Mouse (Mus musculus): ENCODE data around the gene Cct4. TPM values are rescaled to one million over a fixed set of nuclear protein-coding genes. Genes with fewer than 3 reads are reported as not detected.

Gene Cct4
- polyA plus RNA-seq, 1 experiment from 2014 or later, result 432 TPM

DNA sequence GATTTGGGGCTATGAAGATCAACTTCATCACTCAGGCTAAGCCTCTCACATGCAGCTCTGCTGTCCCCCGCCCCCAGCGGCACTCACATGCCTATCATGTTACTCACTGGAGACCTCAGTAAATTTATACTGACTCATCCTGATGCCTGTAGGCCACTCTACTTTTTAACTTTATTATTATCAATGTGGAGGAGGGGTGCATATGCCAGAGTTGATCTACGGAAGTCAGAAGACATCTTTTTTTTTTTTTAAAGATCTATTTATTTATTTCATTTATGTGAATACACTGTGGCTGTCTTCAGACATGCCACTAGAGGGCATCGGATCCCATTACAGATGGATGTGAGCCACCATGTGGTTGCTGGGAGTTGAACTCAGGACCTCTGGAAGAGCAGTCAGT, 24.8 kb upstream of the Cct4 start:
- no peaks in the 10 kb centered on the region for H3K27me3 ChIP-seq (ENCODE audit: control insufficient read depth, insufficient read depth, low read length)
- H3K9me3 ChIP-seq (ENCODE audit: control insufficient read depth, low read length), result peaks cover 2% of the 10 kb centered on the region; the same call in 1 of the 2 replicates
- WGBS, result 85% methylated on average over 4 of the region's 4 CpGs
- DNase-seq (ENCODE audit: low spot score), result no peak
- no peaks in the 10 kb centered on the region for H3K4me1 ChIP-seq (replicated peaks; ENCODE audit: control insufficient read depth, insufficient read depth, low read length)
- no peaks in the 10 kb centered on the region for H3K36me3 ChIP-seq (ENCODE audit: control insufficient read depth, insufficient read depth, low read length)
- ATAC-seq (replicated peaks; ENCODE audit: low FRiP score), result no peak
- no peak overlapping the region for H3K27ac ChIP-seq (ENCODE audit: low read depth, low read length)
- H3K9ac ChIP-seq (ENCODE audit: low read length), result no peak overlapping the region
- H3K4me3 ChIP-seq (ENCODE audit: low read depth, low read length), result no peak overlapping the region
- no peak overlapping the region for H3K4me2 ChIP-seq (ENCODE audit: low read depth, low read length, severe bottlenecking)

DNA sequence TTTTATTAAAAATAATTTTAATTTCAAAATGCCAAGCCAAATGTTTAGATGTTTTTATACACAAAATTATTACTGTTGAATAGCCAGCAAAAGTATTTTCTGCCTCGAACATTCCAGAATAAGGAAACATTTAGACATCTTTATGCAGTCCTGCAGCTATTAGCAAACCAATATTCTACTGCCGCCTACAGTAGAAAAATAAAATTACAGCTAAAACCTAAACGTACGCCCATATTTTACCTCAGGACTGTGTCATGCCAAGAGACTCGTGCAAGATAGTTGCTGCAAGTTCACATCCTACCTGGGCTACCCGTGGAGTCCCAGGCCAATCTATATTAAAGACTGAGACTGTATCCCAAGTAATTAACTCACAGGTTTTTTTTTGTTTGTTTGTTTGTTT, 20.8 kb upstream of the Cct4 start:
- Histone ChIP-seq H3K27ac (ENCODE audit: low read depth, low read length) (no peak overlapping the region), H3K9me3 (ENCODE audit: control insufficient read depth, low read length) (peaks cover 11% of the 10 kb centered on the region; the same call in 1 of the 2 replicates), H3K36me3 (ENCODE audit: control insufficient read depth, insufficient read depth, low read length) (no peaks in the 10 kb centered on the region; the same call in 1 of the 2 replicates), H3K4me2 (ENCODE audit: low read depth, low read length, severe bottlenecking) (no peak overlapping the region), H3K4me1 (replicated peaks; ENCODE audit: control insufficient read depth, insufficient read depth, low read length) (no peaks in the 10 kb centered on the region; the same call in 1 of the 2 replicates), H3K27me3 (ENCODE audit: control insufficient read depth, insufficient read depth, low read length) (no peaks in the 10 kb centered on the region), H3K9ac (ENCODE audit: low read length) (no peak overlapping the region), H3K4me3 (ENCODE audit: low read depth, low read length) (no peak overlapping the region)
- WGBS, result 76% methylated on average over 6 of the region's 6 CpGs
- no peak for DNase-seq (ENCODE audit: low spot score)
- ATAC-seq (replicated peaks; ENCODE audit: low FRiP score), result no peak

DNA sequence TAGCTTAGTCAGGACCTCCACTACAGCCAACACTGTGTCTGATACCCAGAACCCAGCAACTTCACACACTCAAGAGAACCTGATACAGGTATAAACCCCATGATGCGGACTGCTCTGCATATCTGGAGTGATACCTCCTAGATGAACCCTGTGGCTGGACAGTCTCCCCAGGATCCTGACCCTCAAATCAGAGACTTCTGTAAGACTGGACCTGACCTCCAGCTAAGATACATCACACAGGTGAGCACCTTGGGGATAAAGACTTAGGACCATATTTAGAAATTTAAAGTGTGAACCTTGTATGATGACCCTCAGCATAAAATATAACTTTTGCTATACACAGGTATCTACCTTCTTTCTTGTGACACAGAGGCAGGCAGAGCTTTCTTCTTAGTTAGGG, 19.8 kb upstream of the Cct4 start:
- 97% methylated on average over 1 of the region's 1 CpGs for whole genome bisulfite sequencing
- no peaks in the 10 kb centered on the region for H3K27me3 ChIP-seq (ENCODE audit: control insufficient read depth, insufficient read depth, low read length)
- no peak overlapping the region for H3K27ac ChIP-seq (ENCODE audit: low read depth, low read length)
- H3K4me3 ChIP-seq (ENCODE audit: low read depth, low read length), result no peak overlapping the region
- ATAC-seq (replicated peaks; ENCODE audit: low FRiP score) (no peak), DNase-seq (ENCODE audit: low spot score) (no peak)
- no peaks in the 10 kb centered on the region; the same call in 1 of the 2 replicates for H3K36me3 ChIP-seq (ENCODE audit: control insufficient read depth, insufficient read depth, low read length)
- H3K4me2 ChIP-seq (ENCODE audit: low read depth, low read length, severe bottlenecking), result no peak overlapping the region
- H3K9me3 ChIP-seq (ENCODE audit: control insufficient read depth, low read length), result peaks cover 11% of the 10 kb centered on the region; the same call in 1 of the 2 replicates
- H3K9ac ChIP-seq (ENCODE audit: low read length), result no peak overlapping the region
- no peaks in the 10 kb centered on the region; the same call in 1 of the 2 replicates for H3K4me1 ChIP-seq (replicated peaks; ENCODE audit: control insufficient read depth, insufficient read depth, low read length)

DNA sequence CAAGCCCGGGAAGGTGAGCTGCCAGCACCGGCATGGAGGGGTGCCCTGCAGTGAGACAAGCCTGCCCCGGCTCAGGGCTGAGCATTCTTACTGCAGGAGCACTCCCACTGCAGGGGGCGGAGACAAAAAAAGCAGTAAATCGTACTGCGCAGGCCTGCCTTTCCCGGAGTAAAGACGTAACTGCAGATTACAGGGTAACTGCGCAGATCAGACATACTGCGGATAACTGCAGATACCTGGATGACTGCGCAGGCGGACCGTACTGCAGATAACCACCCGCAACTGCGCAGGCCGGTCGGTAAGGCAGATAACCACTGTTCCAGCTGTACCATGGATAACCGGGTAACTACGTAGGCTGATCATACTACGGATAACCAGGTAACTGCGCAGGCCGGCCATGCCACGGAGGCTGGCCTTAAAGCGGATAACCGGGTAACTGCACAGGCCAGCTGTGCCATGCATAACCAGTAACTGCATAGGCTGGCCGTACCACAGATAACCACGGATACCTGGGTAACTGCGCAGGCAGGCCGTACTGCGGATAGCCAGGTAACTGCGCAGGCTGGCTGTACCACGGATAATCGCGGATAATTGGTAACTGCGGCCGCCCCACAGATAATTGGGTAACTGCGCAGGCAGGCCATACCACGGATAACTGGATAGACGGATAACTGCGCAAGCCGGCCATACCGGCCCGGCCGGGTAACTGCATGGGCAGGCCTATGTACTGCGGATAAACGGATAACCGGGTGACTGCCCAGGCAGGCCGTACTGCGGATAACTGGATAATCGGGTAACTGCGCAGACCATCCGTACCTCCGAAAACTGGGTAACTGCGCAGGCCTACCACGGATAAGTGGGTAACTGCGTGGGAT, 18.2 kb upstream of the Cct4 start, which contains the start of gene Zrsr1:
Gene Zrsr1, plus strand, starts transcription at position 171 of the 875 bp plus-strand sequence.
- 51% methylated on average over 56 of the region's 56 CpGs for WGBS
- H3K4me2 ChIP-seq (ENCODE audit: low read depth, low read length, severe bottlenecking), result peak within 1 kb of the TSS; percentile 66
- no peaks in the 10 kb centered on the region for H3K27me3 ChIP-seq (ENCODE audit: control insufficient read depth, insufficient read depth, low read length)
- H3K9me3 ChIP-seq (ENCODE audit: control insufficient read depth, low read length), result peaks cover 9% of the 10 kb centered on the region; the same call in 1 of the 2 replicates
- peak within 1 kb of the TSS; percentile 49 for H3K4me3 ChIP-seq (ENCODE audit: low read depth, low read length)
- peak; percentile 66 for DNase-seq (ENCODE audit: low spot score)
- no peaks in the 10 kb centered on the region; the same call in 1 of the 2 replicates for H3K36me3 ChIP-seq (ENCODE audit: control insufficient read depth, insufficient read depth, low read length)
- H3K4me1 ChIP-seq (replicated peaks; ENCODE audit: control insufficient read depth, insufficient read depth, low read length), result no peaks in the 10 kb centered on the region; the same call in 1 of the 2 replicates
- peak within 1 kb of the TSS; percentile 52 for H3K9ac ChIP-seq (ENCODE audit: low read length)
- peak; percentile 69 for ATAC-seq (replicated peaks; ENCODE audit: low FRiP score)
- no peak within 1 kb of the TSS for H3K27ac ChIP-seq (ENCODE audit: low read depth, low read length)

DNA sequence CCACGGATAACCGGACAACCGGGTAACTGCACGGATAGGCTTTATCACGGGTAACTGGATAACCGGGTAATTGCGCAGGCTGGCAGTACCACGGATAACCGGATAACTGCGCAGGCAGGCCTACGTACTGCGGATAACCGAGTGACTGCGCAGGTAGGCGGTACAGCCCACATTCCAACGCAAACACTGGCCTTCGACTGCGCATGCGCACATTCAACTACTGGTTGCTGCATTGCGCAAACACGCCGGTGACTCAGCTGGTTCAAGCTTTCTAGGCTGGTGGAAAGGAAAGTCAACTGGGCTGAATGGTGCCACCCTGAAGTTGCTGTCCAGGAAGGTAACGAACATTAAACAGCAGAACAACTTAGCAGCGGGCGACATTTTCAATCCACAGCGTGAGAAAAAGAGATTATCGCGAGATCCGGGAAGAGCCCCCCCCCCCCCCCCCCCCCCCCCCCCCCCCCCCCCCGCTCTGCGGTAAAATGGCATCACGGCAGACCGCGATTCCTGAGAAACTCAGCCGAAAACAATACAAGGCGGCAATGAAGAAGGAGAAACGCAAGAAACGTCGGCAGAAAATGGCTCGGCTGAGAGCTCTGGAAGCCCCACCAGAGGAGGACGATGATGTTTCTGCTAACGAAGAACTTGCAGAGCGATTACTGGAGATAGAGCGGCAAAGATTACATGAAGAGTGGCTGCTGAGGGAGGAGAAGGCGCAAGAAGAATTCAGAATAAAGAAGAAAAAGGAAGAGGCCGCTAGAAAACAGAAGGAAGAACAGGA, 17.4 kb upstream of the Cct4 start:
- H3K36me3 ChIP-seq (ENCODE audit: control insufficient read depth, insufficient read depth, low read length), result no peaks in the 10 kb centered on the region; the same call in 1 of the 2 replicates
- no peaks in the 10 kb centered on the region; the same call in 1 of the 2 replicates for H3K4me1 ChIP-seq (replicated peaks; ENCODE audit: control insufficient read depth, insufficient read depth, low read length)
- WGBS, result 47% methylated on average over 44 of the region's 46 CpGs
- DNase-seq (ENCODE audit: low spot score) (peak; percentile 86), ATAC-seq (replicated peaks; ENCODE audit: low FRiP score) (peak; percentile 68)
- H3K27ac ChIP-seq (ENCODE audit: low read depth, low read length), result no peak overlapping the region
- no peaks in the 10 kb centered on the region for H3K27me3 ChIP-seq (ENCODE audit: control insufficient read depth, insufficient read depth, low read length)
- H3K4me2 ChIP-seq (ENCODE audit: low read depth, low read length, severe bottlenecking), result peak overlapping the region; percentile 66
- H3K4me3 ChIP-seq (ENCODE audit: low read depth, low read length), result peak overlapping the region; percentile 49
- peaks cover 9% of the 10 kb centered on the region; the same call in 1 of the 2 replicates for H3K9me3 ChIP-seq (ENCODE audit: control insufficient read depth, low read length)
- H3K9ac ChIP-seq (ENCODE audit: low read length), result peak overlapping the region; percentile 55

DNA sequence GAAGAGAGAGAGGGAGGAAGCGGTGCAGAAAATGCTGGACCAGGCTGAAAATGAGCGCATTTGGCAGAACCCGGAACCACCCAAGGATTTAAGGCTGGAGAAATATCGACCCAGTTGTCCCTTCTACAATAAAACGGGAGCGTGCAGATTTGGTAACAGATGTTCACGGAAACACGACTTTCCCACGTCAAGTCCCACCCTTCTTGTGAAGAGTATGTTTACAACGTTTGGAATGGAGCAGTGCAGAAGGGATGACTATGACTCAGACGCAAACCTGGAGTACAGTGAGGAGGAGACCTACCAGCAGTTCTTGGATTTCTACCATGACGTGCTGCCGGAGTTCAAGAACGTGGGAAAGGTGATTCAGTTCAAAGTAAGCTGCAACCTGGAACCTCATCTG, 16.7 kb upstream of the Cct4 start:
- H3K4me1 ChIP-seq (replicated peaks; ENCODE audit: control insufficient read depth, insufficient read depth, low read length), result no peaks in the 10 kb centered on the region; the same call in 1 of the 2 replicates
- H3K4me2 ChIP-seq (ENCODE audit: low read depth, low read length, severe bottlenecking), result peak overlapping the region; percentile 65
- peaks cover 9% of the 10 kb centered on the region; the same call in 1 of the 2 replicates for H3K9me3 ChIP-seq (ENCODE audit: control insufficient read depth, low read length)
- H3K27me3 ChIP-seq (ENCODE audit: control insufficient read depth, insufficient read depth, low read length), result no peaks in the 10 kb centered on the region
- peak overlapping the region; percentile 45 for H3K4me3 ChIP-seq (ENCODE audit: low read depth, low read length)
- WGBS, result 50% methylated on average over 14 of the region's 14 CpGs
- DNase-seq (ENCODE audit: low spot score) (no peak), ATAC-seq (replicated peaks; ENCODE audit: low FRiP score) (no peak)
- H3K27ac ChIP-seq (ENCODE audit: low read depth, low read length), result no peak overlapping the region
- no peaks in the 10 kb centered on the region; the same call in 1 of the 2 replicates for H3K36me3 ChIP-seq (ENCODE audit: control insufficient read depth, insufficient read depth, low read length)
- H3K9ac ChIP-seq (ENCODE audit: low read length), result peak overlapping the region; percentile 55

DNA sequence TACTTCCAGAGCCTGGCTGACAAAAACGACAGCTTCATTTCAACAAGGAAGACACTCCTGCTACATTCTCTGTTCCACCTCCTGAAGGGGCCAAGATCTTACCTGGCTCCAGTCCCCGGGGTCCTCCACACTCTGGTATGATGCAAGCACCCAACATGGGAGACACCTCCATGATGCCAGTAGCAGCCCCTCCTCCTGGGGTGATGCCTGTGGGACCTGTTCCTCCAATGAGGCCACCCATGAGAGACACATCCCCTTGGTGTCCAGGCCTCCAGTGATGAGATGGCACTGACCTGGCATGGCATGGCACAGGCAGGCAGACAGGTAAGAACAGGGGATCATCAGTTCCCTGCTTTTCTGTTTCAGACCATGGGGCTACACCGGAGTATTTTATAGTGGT, 12.1 kb upstream of the Cct4 start:
- 0 out of 2 replicates have a peak, but pooled peaks cover 2% of the 10 kb centered on the region for H3K4me1 ChIP-seq (replicated peaks; ENCODE audit: control insufficient read depth, insufficient read depth, low read length)
- H3K9me3 ChIP-seq (ENCODE audit: control insufficient read depth, low read length), result no peaks in the 10 kb centered on the region
- 89% methylated on average over 3 of the region's 3 CpGs for WGBS
- H3K27me3 ChIP-seq (ENCODE audit: control insufficient read depth, insufficient read depth, low read length), result no peaks in the 10 kb centered on the region
- H3K4me3 ChIP-seq (ENCODE audit: low read depth, low read length), result no peak overlapping the region
- DNase-seq (ENCODE audit: low spot score), result no peak
- no peak overlapping the region for H3K9ac ChIP-seq (ENCODE audit: low read length)
- ATAC-seq (replicated peaks; ENCODE audit: low FRiP score), result no peak
- no peak overlapping the region for H3K27ac ChIP-seq (ENCODE audit: low read depth, low read length)
- no peaks in the 10 kb centered on the region for H3K36me3 ChIP-seq (ENCODE audit: control insufficient read depth, insufficient read depth, low read length)
- no peak overlapping the region for H3K4me2 ChIP-seq (ENCODE audit: low read depth, low read length, severe bottlenecking)

DNA sequence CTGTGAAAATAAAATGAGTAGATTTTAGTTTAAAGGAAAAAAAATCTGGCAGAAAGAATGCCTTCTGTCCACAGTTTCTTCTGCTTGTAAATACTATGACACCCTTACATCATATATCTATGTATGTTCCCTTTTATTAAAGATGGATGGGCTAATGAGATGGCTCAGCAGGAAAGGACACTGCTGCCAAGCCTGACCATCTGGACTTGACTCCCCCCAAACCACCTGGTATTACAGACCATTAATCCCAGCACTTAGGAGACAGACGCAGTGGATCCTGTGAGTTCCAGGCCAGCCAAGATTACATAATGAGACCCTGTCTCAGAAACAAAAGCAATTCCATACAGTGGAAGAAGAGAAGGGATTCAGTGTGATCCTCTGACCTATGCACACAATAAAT, 11.6 kb upstream of the Cct4 start:
- Histone ChIP-seq H3K4me1 (replicated peaks; ENCODE audit: control insufficient read depth, insufficient read depth, low read length) (0 out of 2 replicates have a peak, but pooled peaks cover 2% of the 10 kb centered on the region), H3K4me2 (ENCODE audit: low read depth, low read length, severe bottlenecking) (no peak overlapping the region), H3K9ac (ENCODE audit: low read length) (no peak overlapping the region), H3K27me3 (ENCODE audit: control insufficient read depth, insufficient read depth, low read length) (no peaks in the 10 kb centered on the region), H3K27ac (ENCODE audit: low read depth, low read length) (no peak overlapping the region), H3K4me3 (ENCODE audit: low read depth, low read length) (no peak overlapping the region), H3K36me3 (ENCODE audit: control insufficient read depth, insufficient read depth, low read length) (no peaks in the 10 kb centered on the region), H3K9me3 (ENCODE audit: control insufficient read depth, low read length) (no peaks in the 10 kb centered on the region)
- WGBS, result 84% methylated on average over 1 of the region's 1 CpGs
- ATAC-seq (replicated peaks; ENCODE audit: low FRiP score) (no peak), DNase-seq (ENCODE audit: low spot score) (no peak)
